Mouse (Mus musculus) right cerebral cortex, postnatal 10 days (tissue): ENCODE measurements around the gene Eipr1.
"Not testable (repeated sequence)": the region's sequence is repeated elsewhere in the genome, so short reads cannot be mapped to it uniquely, and the experiment has no call there.

Experiments
- DNase-seq, 2 experiments: peaks; one replicate each; pipeline ENCODE4 v3.0.0; 2021; ENCODE audit warnings: low spot score in 2 of 2

Gene Eipr1

GRCm38 (mm10) chr12:28751508-28752263, at the start of gene Eipr1:
TSS of gene Eipr1 (plus strand) at chr12:28751803.
- peak; percentile 93 to 95 for DNase-seq

- DNase-seq: no peak
Observed at GRCm38 (mm10) chr12:28704381-28704780, 47.2 kb upstream of the Eipr1 start.

- no peak for DNase-seq
Observed at GRCm38 (mm10) chr12:28705204-28705603, 46.4 kb upstream of the Eipr1 start.

- DNase-seq: no peak
Observed at GRCm38 (mm10) chr12:28708154-28708553, 43.4 kb upstream of the Eipr1 start.

- DNase-seq: peak; percentile 86 to 92
Observed at GRCm38 (mm10) chr12:28710566-28711185, 40.9 kb upstream of the Eipr1 start.

- no peak for DNase-seq
Observed at GRCm38 (mm10) chr12:28714822-28715632, 36.6 kb upstream of the Eipr1 start.

- DNase-seq: no peak
Observed at GRCm38 (mm10) chr12:28717066-28717465, 34.5 kb upstream of the Eipr1 start.

GRCm38 (mm10) chr12:28718106-28718505, 33.5 kb upstream of the Eipr1 start:
- no peak for DNase-seq

GRCm38 (mm10) chr12:28724366-28724765, 27.2 kb upstream of the Eipr1 start:
- no peak for DNase-seq

- DNase-seq: no peak
Observed at GRCm38 (mm10) chr12:28726204-28726603, 25.4 kb upstream of the Eipr1 start.

GRCm38 (mm10) chr12:28727061-28727460, 24.5 kb upstream of the Eipr1 start:
- no peak for DNase-seq

GRCm38 (mm10) chr12:28732631-28733030, 19.0 kb upstream of the Eipr1 start:
- DNase-seq: no peak

- DNase-seq: not testable (repeated sequence)
Observed at GRCm38 (mm10) chr12:28733520-28734245, 17.9 kb upstream of the Eipr1 start.

GRCm38 (mm10) chr12:28734271-28734670, 17.3 kb upstream of the Eipr1 start:
- DNase-seq: no peak

- DNase-seq: no peak
Observed at GRCm38 (mm10) chr12:28735293-28735692, 16.3 kb upstream of the Eipr1 start.

- DNase-seq: no peak
Observed at GRCm38 (mm10) chr12:28743328-28743727, 8.3 kb upstream of the Eipr1 start.

GRCm38 (mm10) chr12:28750021-28750633, 1.5 kb upstream of the Eipr1 start, which contains the start of gene Trappc12:
TSS of gene Trappc12 (minus strand) at chr12:28750472.
- peak; percentile 93 to 94 for DNase-seq

- DNase-seq: no peak
Observed at GRCm38 (mm10) chr12:28750876-28751275, 727 bp upstream of the Eipr1 start.

- no peak for DNase-seq
Observed at GRCm38 (mm10) chr12:28756019-28756418, 4.4 kb downstream of the Eipr1 start.

GRCm38 (mm10) chr12:28769953-28770352, 18.4 kb downstream of the Eipr1 start:
- DNase-seq: no peak

GRCm38 (mm10) chr12:28773815-28774214, 22.2 kb downstream of the Eipr1 start:
- no peak for DNase-seq
